Mouse (Mus musculus): ENCODE data around the gene Myh3. TPM values are rescaled to one million over a fixed set of nuclear protein-coding genes. Genes with fewer than 3 reads are reported as not detected.
"Not testable (repeated sequence)": the region's sequence is repeated elsewhere in the genome, so short reads cannot be mapped to it uniquely, and the experiment has no call there.

Myh3 gene
- polyA plus RNA-seq, 1 experiment from 2014 or later, result 0.50 TPM

DNA sequence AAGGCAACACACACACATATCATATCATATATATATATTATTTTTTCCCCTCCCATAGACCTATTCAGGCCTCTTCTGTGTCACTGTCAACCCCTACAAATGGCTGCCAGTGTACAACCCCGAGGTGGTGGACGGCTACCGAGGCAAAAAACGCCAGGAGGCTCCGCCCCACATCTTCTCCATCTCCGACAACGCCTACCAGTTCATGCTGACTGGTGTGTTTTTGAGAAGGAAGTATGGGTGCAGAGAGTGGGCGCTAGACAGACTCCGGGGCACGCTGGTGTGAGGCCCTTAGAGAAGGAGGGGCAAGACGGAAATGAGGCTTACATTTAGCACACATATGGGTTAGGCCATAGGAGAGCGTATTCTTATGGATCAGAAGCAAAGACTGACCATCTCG lies 4.7 kb downstream of the Myh3 start:
- Histone ChIP-seq H3K27me3 (replicated peaks; ENCODE audit: control insufficient read depth, insufficient read depth, low read length) (peaks cover 9% of the 10 kb centered on the region), H3K4me2 (ENCODE audit: low read depth, low read length) (no peak overlapping the region), H3K4me3 (ENCODE audit: low read length) (no peak overlapping the region), H3K9ac (ENCODE audit: low read depth, low read length) (no peak overlapping the region), H3K36me3 (ENCODE audit: control insufficient read depth, insufficient read depth, low read length) (no peaks in the 10 kb centered on the region), H3K4me1 (ENCODE audit: control insufficient read depth, insufficient read depth, low read length) (peaks cover 7% of the 10 kb centered on the region), H3K9me3 (ENCODE audit: control insufficient read depth, low read length) (no peaks in the 10 kb centered on the region), H3K27ac (ENCODE audit: low read length) (no peak overlapping the region)
- 85% methylated on average over 13 of the region's 13 CpGs for WGBS
- ATAC-seq, result no peak

- Histone ChIP-seq H3K9me3 (ENCODE audit: control insufficient read depth, low read length) (no peaks in the 10 kb centered on the region), H3K4me3 (ENCODE audit: low read length) (no peak overlapping the region), H3K9ac (ENCODE audit: low read depth, low read length) (no peak overlapping the region), H3K4me2 (ENCODE audit: low read depth, low read length) (no peak overlapping the region), H3K4me1 (ENCODE audit: control insufficient read depth, insufficient read depth, low read length) (peaks cover 7% of the 10 kb centered on the region), H3K27me3 (replicated peaks; ENCODE audit: control insufficient read depth, insufficient read depth, low read length) (peaks cover 9% of the 10 kb centered on the region), H3K27ac (ENCODE audit: low read length) (no peak overlapping the region), H3K36me3 (ENCODE audit: control insufficient read depth, insufficient read depth, low read length) (no peaks in the 10 kb centered on the region)
- ATAC-seq, result no peak
- WGBS, result 77% methylated on average over 6 of the region's 6 CpGs
Measured at GRCm38 (mm10) chr11:67083239-67083638, 5.1 kb downstream of the Myh3 start.

DNA sequence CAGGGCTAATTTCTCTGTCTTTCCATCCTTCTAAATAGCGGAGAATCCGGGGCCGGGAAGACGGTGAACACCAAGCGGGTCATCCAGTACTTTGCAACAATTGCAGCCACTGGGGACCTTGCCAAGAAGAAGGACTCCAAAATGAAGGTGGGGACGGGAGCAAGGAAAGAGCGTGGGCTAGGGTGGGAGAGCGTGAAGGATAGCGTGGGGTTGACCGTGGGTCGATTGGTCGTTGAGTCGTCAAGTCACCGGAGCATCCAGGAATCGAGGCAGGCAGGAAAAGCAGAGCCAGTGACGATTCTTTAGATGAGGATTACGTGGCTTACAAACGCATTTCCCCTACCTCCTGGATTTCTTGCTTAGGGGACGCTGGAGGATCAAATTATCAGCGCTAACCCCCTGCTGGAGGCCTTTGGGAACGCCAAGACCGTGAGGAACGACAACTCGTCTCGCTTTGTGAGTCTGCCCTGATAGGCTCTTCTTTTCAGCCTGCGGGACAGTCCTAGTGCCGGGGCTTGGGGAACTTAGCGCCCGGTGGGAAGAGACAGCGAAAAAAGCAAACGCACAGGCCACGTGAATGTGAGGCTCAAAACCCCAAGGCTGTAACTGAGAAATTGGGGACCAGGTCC lies 5.7 kb downstream of the Myh3 start:
- H3K9me3 ChIP-seq (ENCODE audit: control insufficient read depth, low read length), result no peaks in the 10 kb centered on the region
- no peak for ATAC-seq
- no peaks in the 10 kb centered on the region for H3K36me3 ChIP-seq (ENCODE audit: control insufficient read depth, insufficient read depth, low read length)
- WGBS, result 46% methylated on average over 32 of the region's 32 CpGs
- H3K4me1 ChIP-seq (ENCODE audit: control insufficient read depth, insufficient read depth, low read length), result peaks cover 7% of the 10 kb centered on the region
- H3K27ac ChIP-seq (ENCODE audit: low read length), result no peak overlapping the region
- H3K4me2 ChIP-seq (ENCODE audit: low read depth, low read length), result no peak overlapping the region
- H3K9ac ChIP-seq (ENCODE audit: low read depth, low read length), result no peak overlapping the region
- peaks cover 9% of the 10 kb centered on the region for H3K27me3 ChIP-seq (replicated peaks; ENCODE audit: control insufficient read depth, insufficient read depth, low read length)
- no peak overlapping the region for H3K4me3 ChIP-seq (ENCODE audit: low read length)

DNA sequence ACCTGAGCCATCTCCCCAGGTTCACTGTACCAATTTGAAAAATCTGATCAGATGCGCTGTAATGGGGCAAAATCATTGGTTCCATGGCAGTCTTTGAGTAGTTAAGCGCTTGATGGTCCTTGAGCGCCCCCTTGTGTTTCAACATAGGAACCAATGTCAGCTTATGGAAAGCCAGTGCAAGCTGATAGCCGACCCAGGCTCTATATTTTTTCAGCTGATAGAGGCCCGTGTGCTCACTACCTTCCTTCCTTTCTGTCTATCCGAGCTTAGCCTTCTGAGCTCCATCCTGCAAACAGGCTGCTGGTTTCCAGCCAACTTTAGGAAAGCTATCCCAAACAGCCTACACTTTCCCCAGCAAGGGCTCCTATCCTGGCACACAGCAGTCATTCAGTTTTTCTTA lies 7.4 kb downstream of the Myh3 start:
- H3K27ac ChIP-seq (ENCODE audit: low read length), result no peak overlapping the region
- no peaks in the 10 kb centered on the region for H3K36me3 ChIP-seq (ENCODE audit: control insufficient read depth, insufficient read depth, low read length)
- H3K4me2 ChIP-seq (ENCODE audit: low read depth, low read length), result no peak overlapping the region
- H3K4me1 ChIP-seq (ENCODE audit: control insufficient read depth, insufficient read depth, low read length), result peaks cover 7% of the 10 kb centered on the region
- no peaks in the 10 kb centered on the region for H3K9me3 ChIP-seq (ENCODE audit: control insufficient read depth, low read length)
- WGBS, result 3% methylated on average over 6 of the region's 6 CpGs
- no peak overlapping the region for H3K4me3 ChIP-seq (ENCODE audit: low read length)
- peak; percentile 27; the same call in 1 of the 2 replicates for ATAC-seq
- H3K27me3 ChIP-seq (replicated peaks; ENCODE audit: control insufficient read depth, insufficient read depth, low read length), result peaks cover 9% of the 10 kb centered on the region
- H3K9ac ChIP-seq (ENCODE audit: low read depth, low read length), result no peak overlapping the region

DNA sequence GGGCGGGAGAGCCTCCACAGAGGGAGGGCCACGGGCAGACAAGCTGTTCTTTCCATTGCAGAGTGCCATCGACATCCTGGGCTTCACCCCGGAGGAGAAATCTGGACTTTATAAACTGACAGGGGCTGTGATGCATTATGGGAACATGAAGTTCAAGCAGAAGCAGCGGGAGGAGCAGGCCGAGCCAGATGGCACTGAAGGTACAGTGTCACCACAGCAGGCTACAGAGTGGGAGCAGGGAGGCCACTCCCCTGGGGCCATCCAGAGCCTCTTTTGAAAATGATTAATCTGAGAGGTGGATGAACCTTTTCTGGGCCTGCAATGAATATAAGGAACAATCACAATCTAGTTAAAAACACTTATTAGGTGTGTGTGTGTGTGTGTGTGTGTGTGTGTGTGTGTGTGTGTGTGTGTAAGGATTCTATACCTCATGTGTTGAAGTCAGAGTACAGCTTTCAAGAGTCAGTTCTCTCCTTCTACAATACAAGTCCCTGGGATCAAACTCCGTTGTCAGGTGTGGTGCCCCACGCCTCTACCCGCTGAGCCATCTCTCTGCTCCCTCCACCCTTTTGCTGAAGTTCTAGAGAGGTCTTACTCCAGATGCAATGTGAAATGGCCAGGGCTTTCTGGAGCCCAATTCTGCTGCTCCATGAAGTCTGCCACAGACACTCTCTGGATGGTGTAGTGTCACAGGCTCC lies 8.5 kb downstream of the Myh3 start:
- WGBS, result 40% methylated on average over 9 of the region's 9 CpGs
- ATAC-seq, result peak; percentile 83

DNA sequence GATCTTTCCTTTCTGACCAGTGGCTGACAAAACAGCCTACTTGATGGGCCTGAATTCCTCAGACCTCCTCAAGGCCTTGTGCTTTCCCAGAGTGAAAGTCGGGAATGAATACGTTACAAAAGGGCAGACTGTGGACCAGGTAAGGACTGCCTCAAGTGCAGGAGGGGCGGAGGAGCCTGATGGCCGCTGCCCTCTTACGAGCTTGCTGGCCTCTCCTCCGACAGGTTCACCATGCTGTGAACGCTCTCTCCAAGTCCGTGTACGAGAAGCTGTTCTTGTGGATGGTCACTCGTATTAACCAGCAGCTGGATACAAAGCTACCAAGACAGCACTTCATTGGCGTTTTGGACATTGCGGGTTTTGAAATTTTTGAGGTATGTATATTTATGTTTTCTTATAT lies 9.1 kb downstream of the Myh3 start:
- H3K36me3 ChIP-seq (ENCODE audit: control insufficient read depth, insufficient read depth, low read length), result no peaks in the 10 kb centered on the region
- H3K27ac ChIP-seq (ENCODE audit: low read length), result no peak overlapping the region
- no peak for ATAC-seq
- H3K4me3 ChIP-seq (ENCODE audit: low read length), result no peak overlapping the region
- H3K27me3 ChIP-seq (replicated peaks; ENCODE audit: control insufficient read depth, insufficient read depth, low read length), result peaks cover 9% of the 10 kb centered on the region
- H3K9ac ChIP-seq (ENCODE audit: low read depth, low read length), result no peak overlapping the region
- 87% methylated on average over 12 of the region's 12 CpGs for WGBS
- H3K4me1 ChIP-seq (ENCODE audit: control insufficient read depth, insufficient read depth, low read length), result peaks cover 7% of the 10 kb centered on the region
- no peaks in the 10 kb centered on the region for H3K9me3 ChIP-seq (ENCODE audit: control insufficient read depth, low read length)
- H3K4me2 ChIP-seq (ENCODE audit: low read depth, low read length), result no peak overlapping the region

More for the DNA sequence above, 8.5 kb downstream of the Myh3 start:
- no peaks in the 10 kb centered on the region for H3K36me3 ChIP-seq (ENCODE audit: control insufficient read depth, insufficient read depth, low read length)
- no peak overlapping the region for H3K4me3 ChIP-seq (ENCODE audit: low read length)
- H3K9me3 ChIP-seq (ENCODE audit: control insufficient read depth, low read length), result no peaks in the 10 kb centered on the region
- H3K4me1 ChIP-seq (ENCODE audit: control insufficient read depth, insufficient read depth, low read length), result peaks cover 7% of the 10 kb centered on the region
- H3K27me3 ChIP-seq (replicated peaks; ENCODE audit: control insufficient read depth, insufficient read depth, low read length), result peaks cover 9% of the 10 kb centered on the region
- H3K9ac ChIP-seq (ENCODE audit: low read depth, low read length), result no peak overlapping the region
- no peak overlapping the region for H3K4me2 ChIP-seq (ENCODE audit: low read depth, low read length)
- no peak overlapping the region for H3K27ac ChIP-seq (ENCODE audit: low read length)

- not testable (repeated sequence) for ATAC-seq; H3K4me3 ChIP-seq (ENCODE audit: low read length); H3K27ac ChIP-seq (ENCODE audit: low read length); H3K9me3 ChIP-seq (ENCODE audit: control insufficient read depth, low read length); H3K27me3 ChIP-seq (replicated peaks; ENCODE audit: control insufficient read depth, insufficient read depth, low read length); H3K36me3 ChIP-seq (ENCODE audit: control insufficient read depth, insufficient read depth, low read length); H3K4me2 ChIP-seq (ENCODE audit: low read depth, low read length); H3K9ac ChIP-seq (ENCODE audit: low read depth, low read length); H3K4me1 ChIP-seq (ENCODE audit: control insufficient read depth, insufficient read depth, low read length)
- 88% methylated on average over 12 of the region's 12 CpGs for WGBS
Measured at GRCm38 (mm10) chr11:67092354-67092753, 14.3 kb downstream of the Myh3 start.

- H3K9ac ChIP-seq (ENCODE audit: low read depth, low read length), result no peak overlapping the region
- WGBS, result 72% methylated on average over 9 of the region's 9 CpGs
- no peaks in the 10 kb centered on the region; the same call in 1 of the 2 replicates for H3K27me3 ChIP-seq (replicated peaks; ENCODE audit: control insufficient read depth, insufficient read depth, low read length)
- H3K4me3 ChIP-seq (ENCODE audit: low read length), result no peak overlapping the region
- no peak overlapping the region for H3K4me2 ChIP-seq (ENCODE audit: low read depth, low read length)
- ATAC-seq, result no peak
- no peaks in the 10 kb centered on the region for H3K4me1 ChIP-seq (ENCODE audit: control insufficient read depth, insufficient read depth, low read length)
- H3K9me3 ChIP-seq (ENCODE audit: control insufficient read depth, low read length), result no peaks in the 10 kb centered on the region
- no peak overlapping the region for H3K27ac ChIP-seq (ENCODE audit: low read length)
- no peaks in the 10 kb centered on the region for H3K36me3 ChIP-seq (ENCODE audit: control insufficient read depth, insufficient read depth, low read length)
Measured at GRCm38 (mm10) chr11:67093201-67093600, 15.1 kb downstream of the Myh3 start.

DNA sequence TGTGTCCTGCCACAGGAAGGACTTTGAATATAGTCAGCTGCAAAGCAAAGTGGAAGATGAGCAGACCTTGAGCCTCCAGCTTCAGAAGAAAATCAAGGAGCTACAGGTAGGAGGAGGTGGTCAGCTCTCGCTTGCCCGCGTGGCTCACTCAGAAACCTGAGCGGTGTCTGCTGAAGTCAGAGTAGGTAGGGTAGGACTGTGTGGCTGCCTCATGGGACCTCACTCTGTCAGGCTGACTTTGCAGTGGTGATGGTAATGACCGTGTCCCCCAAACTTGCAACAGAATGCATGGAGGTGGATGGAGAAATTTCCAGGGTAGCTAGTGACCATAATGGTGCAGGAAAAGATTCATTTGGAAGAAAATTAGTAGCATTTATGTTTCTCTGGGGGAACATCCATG lies 15.6 kb downstream of the Myh3 start:
- no peak for ATAC-seq
- Histone ChIP-seq H3K9ac (ENCODE audit: low read depth, low read length) (no peak overlapping the region), H3K36me3 (ENCODE audit: control insufficient read depth, insufficient read depth, low read length) (no peaks in the 10 kb centered on the region), H3K27ac (ENCODE audit: low read length) (no peak overlapping the region), H3K9me3 (ENCODE audit: control insufficient read depth, low read length) (no peaks in the 10 kb centered on the region), H3K4me1 (ENCODE audit: control insufficient read depth, insufficient read depth, low read length) (no peaks in the 10 kb centered on the region), H3K27me3 (replicated peaks; ENCODE audit: control insufficient read depth, insufficient read depth, low read length) (no peaks in the 10 kb centered on the region; the same call in 1 of the 2 replicates), H3K4me3 (ENCODE audit: low read length) (no peak overlapping the region), H3K4me2 (ENCODE audit: low read depth, low read length) (no peak overlapping the region)
- WGBS, result 94% methylated on average over 5 of the region's 5 CpGs

All from intestine, embryonic 16.5 days (tissue).